Mouse (Mus musculus) frontal cortex, adult (tissue): ENCODE results near the gene Gnat1.

Experiments used
- ATAC-seq: cut with Nextera tagmentation; 2 replicates; pipeline ENCODE4 v1.9.2; 2017; ENCODE audit warnings: mild to moderate bottlenecking, moderate library complexity, mixed read lengths; ENCODE audit not compliant: low TSS enrichment

Gnat1 gene

DNA sequence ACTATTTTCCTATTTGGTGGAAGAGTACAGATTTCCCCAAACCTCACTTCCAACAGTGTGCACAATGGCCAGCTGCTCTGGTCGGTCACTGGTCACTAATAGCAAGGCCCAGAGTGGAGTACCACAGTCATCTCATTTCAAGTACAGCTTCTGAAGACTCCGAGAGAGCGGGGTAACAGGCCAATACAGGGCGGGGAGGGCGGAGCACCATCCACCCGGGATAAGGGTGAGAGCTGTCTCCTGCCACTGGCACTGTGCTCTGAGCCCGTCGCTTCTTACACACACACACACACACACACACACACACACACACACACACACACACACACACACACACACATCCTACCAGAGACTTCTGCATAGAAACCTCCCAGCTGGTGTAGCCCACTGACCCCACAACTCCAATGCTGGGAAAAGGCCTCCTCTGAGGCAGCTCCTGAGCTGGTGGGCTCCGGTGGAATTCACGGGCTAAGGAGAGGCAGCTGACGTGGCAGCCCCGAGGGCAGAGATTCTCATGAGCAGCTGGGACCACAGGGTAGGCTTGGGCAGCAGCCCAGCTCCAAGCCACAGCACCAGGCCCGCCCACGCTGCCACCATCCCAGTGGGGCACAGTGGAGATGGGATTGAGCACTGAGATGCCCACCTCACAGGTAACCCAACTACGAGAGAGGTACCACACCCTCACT lies 53.2 kb downstream of the Gnat1 start:
- ATAC-seq, result peak; percentile 11; the same call in 1 of the 2 replicates

- ATAC-seq, result no peak
Observed at GRCm38 (mm10) chr9:107625351-107626128, 54.0 kb downstream of the Gnat1 start.

DNA sequence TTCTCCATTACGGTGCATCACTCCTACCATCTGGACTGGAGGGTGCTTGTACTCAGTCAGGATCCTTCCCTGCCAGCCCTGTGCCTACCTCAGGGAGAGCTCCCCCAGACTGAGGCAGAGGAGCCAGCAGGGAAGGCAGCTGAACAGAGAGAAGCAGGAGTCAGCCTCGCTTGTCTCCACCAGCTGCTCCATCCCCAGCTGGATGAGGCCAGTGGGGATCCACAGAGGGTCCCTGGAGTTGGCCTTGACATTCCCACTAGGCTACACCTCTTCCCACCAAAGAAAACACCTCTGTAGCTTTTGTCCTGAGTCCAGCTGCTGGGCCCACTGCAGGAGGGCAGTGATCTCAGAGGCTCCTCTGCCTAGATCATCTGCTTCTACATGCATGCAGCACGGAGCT lies 54.6 kb downstream of the Gnat1 start:
- 0 out of 2 replicates have a peak, but pooled peaks have one; percentile 24 for ATAC-seq

DNA sequence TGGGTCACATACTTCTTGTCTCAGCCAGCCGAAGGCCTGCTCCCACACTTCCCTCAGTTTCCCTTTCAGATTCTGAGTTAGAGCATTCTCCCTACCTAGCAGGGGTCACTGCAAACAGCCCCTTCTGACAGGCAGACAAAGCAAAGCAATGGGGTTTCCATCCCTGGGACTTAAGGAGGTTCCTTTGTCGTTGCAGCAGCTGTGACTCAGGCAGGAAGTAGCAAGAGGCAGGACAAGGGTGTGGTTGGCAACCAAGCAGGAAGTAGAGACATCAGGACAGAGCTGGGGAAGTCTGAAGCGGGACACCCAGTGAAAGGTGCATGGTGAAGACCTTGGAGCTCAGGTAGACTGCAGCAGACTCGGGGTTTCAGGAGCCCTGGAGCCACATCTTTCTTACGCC lies 55.0 kb downstream of the Gnat1 start:
- ATAC-seq, result no peak
